Mouse (Mus musculus): ENCODE results near the gene Rab27a.

DNA sequence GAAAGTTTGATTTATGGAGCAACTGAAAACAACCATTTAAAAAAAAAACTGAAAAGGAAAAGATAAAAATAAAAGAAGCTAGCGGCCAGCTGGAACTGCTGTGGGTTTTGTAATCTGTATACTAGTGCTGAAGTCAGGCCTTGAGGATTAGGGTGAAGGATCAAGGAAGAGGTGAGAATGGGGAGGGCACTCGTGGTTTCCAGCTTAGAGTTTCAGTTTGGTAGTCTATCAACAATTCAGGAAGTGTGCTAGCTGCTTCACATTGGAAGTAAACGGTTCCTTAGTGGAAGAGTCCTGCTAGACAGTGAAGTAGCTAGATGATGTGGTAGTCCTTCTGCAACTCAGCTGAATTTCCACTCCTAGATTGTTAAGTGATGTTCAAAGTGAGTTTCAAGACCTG, 36.3 kb upstream of the Rab27a start:
- TF ChIP-seq CTCF (IDR thresholded peaks at IDR 0.05; ENCODE audit: control insufficient read depth, insufficient read depth, insufficient replicate concordance, low read depth, low read length) (no peak), POLR2A (IDR thresholded peaks at IDR 0.05; ENCODE audit: control insufficient read depth, low read depth, low read length) (no peak)

Measured in testis, adult 2 months (tissue).